Mouse (Mus musculus) heart, postnatal 0 days (tissue): Measurements from ENCODE around the gene Ier5. TPM values are rescaled to one million over a fixed set of nuclear protein-coding genes. Genes with fewer than 3 reads are reported as not detected.

Experiments
- ATAC-seq: fragments of 200-750 bp; cut with Nextera tagmentation; 2 replicates; pipeline ENCODE4 v1.8.0; 2017; ENCODE audit warnings: low read depth, moderate number of reproducible peaks, moderate library complexity; ENCODE audit not compliant: insufficient read depth
- DNase-seq: peaks from one replicate; pipeline ENCODE4 v3.0.0-alpha.2; 2016; ENCODE audit warnings: low spot score
- H3K27ac ChIP-seq: fragments of 300-500 bp; sonication (generic); 2 replicates; pipeline ENCODE4 v1.5.1; 2014; ENCODE audit warnings: low read depth, mild to moderate bottlenecking
- H3K27me3 ChIP-seq: fragments of 300-500 bp; sonication (generic); 2 replicates; pipeline ENCODE4 v1.6.1; 2014; ENCODE audit warnings: low read length, mixed read lengths; ENCODE audit not compliant: control insufficient read depth, insufficient read depth
- H3K36me3 ChIP-seq: fragments of 300-500 bp; sonication (generic); replicated peaks from 2 replicates; pipeline ENCODE4 v1.6.1; 2014; ENCODE audit warnings: low read length, mixed read lengths; ENCODE audit not compliant: control insufficient read depth, insufficient read depth
- H3K4me1 ChIP-seq: fragments of 300-500 bp; sonication (generic); 2 replicates; pipeline ENCODE4 v1.6.1; 2014; ENCODE audit warnings: antibody characterized with exemption; ENCODE audit not compliant: control insufficient read depth, insufficient read depth
- H3K4me2 ChIP-seq: fragments of 300-500 bp; sonication (generic); 2 replicates; pipeline ENCODE4 v1.6.1; 2014; ENCODE audit warnings: low read depth, mild to moderate bottlenecking, low read length, moderate library complexity
- H3K4me3 ChIP-seq: fragments of 300-500 bp; sonication (generic); 2 replicates; pipeline ENCODE4 v1.5.1; 2014; ENCODE audit warnings: low read depth, low read length
- H3K9ac ChIP-seq: fragments of 300-500 bp; sonication (generic); replicated peaks from 2 replicates; pipeline ENCODE4 v1.6.1; 2014; ENCODE audit warnings: low read depth, low read length, mixed read lengths
- H3K9me3 ChIP-seq: fragments of 300-500 bp; sonication (generic); replicated peaks from 2 replicates; pipeline ENCODE4 v1.6.1; 2016; ENCODE audit warnings: low read length; ENCODE audit not compliant: control insufficient read depth
- CTCF ChIP-seq: IDR thresholded peaks from 2 replicates; pipeline ENCODE4 v1.5.1; 2016; ENCODE audit warnings: antibody characterized with exemption, control low read depth, low read depth
- EP300 ChIP-seq: IDR thresholded peaks from 2 replicates; pipeline ENCODE4 v1.6.1; 2016; ENCODE audit warnings: antibody characterized with exemption, low read depth
- WGBS: fragments of 180-500 bp; shearing (Covaris S2); extraction: QIAGEN DNeasy Blood & Tissue Kit; methylation state at CpG from one replicate; pipeline ENCODE4 v1.1.7; 2014; 5-methylcytosine and 5-hydroxymethylcytosine counted together
- polyA plus RNA-seq: library from polyadenylated mRNA; unstranded; fragments of >200 nt; fragmentation: Nextera tagmentation; extraction: Ambion mirVana; gene quantifications from 2 replicates; pipeline ENCODE4 v1.2.1, GENCODE M21; 2015
- total RNA-seq: library from RNA; depleted of rRNA; stranded (reverse); fragments of >200 nt; gene quantifications from 2 replicates; pipeline ENCODE4 v1.2.3, GENCODE M21; 2014; ENCODE audit warnings: low replicate concordance

Ier5 gene
- total and polyA plus RNA-seq, 2 experiments from 2014 or later = 3.9 to 50.4 TPM

- Histone ChIP-seq H3K27ac (peak overlapping the region; percentile 74), H3K27me3 (no peaks in the 10 kb centered on the region), H3K4me2 (peak overlapping the region; percentile 18; the same call in 1 of the 2 replicates), H3K9me3 (no peaks in the 10 kb centered on the region), H3K4me1 (peaks cover 45% of the 10 kb centered on the region), H3K36me3 (no peaks in the 10 kb centered on the region), H3K4me3 (no peak overlapping the region), H3K9ac (no peak overlapping the region)
- ATAC-seq (no peak), DNase-seq (no peak)
- WGBS = 45% methylated on average over 9 of the region's 9 CpGs
- TF ChIP-seq EP300 (no peak), CTCF (no peak)
Measured at GRCm38 (mm10) chr1:155093971-155094707, 5.3 kb downstream of the Ier5 start.

GRCm38 (mm10) chr1:155093145-155093791 lies 6.2 kb downstream of the Ier5 start:
- Histone ChIP-seq H3K9ac (no peak overlapping the region), H3K4me1 (peaks cover 46% of the 10 kb centered on the region), H3K36me3 (no peaks in the 10 kb centered on the region), H3K4me2 (peak overlapping the region; percentile 18), H3K4me3 (no peak overlapping the region), H3K27ac (peak overlapping the region; percentile 74), H3K9me3 (no peaks in the 10 kb centered on the region), H3K27me3 (no peaks in the 10 kb centered on the region)
- 4% methylated on average over 4 of the region's 4 CpGs for WGBS
- TF ChIP-seq EP300 (0 out of 2 replicates have a peak, but pooled peaks have one; percentile 56), CTCF (no peak)
- peak; percentile 89 for DNase-seq
- ATAC-seq = peak; percentile 87

GRCm38 (mm10) chr1:155091842-155092800 lies 7.3 kb downstream of the Ier5 start:
- H3K4me2 ChIP-seq = no peak overlapping the region
- no peak overlapping the region for H3K4me3 ChIP-seq
- no peaks in the 10 kb centered on the region for H3K27me3 ChIP-seq
- no peak for ATAC-seq
- peak; percentile 59 for DNase-seq
- no peak overlapping the region for H3K9ac ChIP-seq
- 26% methylated on average over 14 of the region's 14 CpGs for WGBS
- H3K36me3 ChIP-seq = no peaks in the 10 kb centered on the region
- no peak for TF ChIP-seq CTCF
- TF ChIP-seq EP300 = no peak
- H3K4me1 ChIP-seq = peaks cover 46% of the 10 kb centered on the region
- no peaks in the 10 kb centered on the region for H3K9me3 ChIP-seq
- H3K27ac ChIP-seq = peak overlapping the region; percentile 74

GRCm38 (mm10) chr1:155091374-155091841 lies 8.0 kb downstream of the Ier5 start:
- no peak for TF ChIP-seq CTCF
- TF ChIP-seq EP300 = no peak
- DNase-seq (no peak), ATAC-seq (0 out of 2 replicates have a peak, but pooled peaks have one; percentile 10)
- no peak overlapping the region for H3K9ac ChIP-seq
- H3K27ac ChIP-seq = peak overlapping the region; percentile 21
- no peak overlapping the region for H3K4me3 ChIP-seq
- no peaks in the 10 kb centered on the region for H3K9me3 ChIP-seq
- no peaks in the 10 kb centered on the region for H3K36me3 ChIP-seq
- 65% methylated on average over 7 of the region's 7 CpGs for WGBS
- peaks cover 46% of the 10 kb centered on the region for H3K4me1 ChIP-seq
- H3K4me2 ChIP-seq = no peak overlapping the region
- no peaks in the 10 kb centered on the region for H3K27me3 ChIP-seq

GRCm38 (mm10) chr1:155090736-155091135 lies 8.7 kb downstream of the Ier5 start:
- Histone ChIP-seq H3K9ac (no peak overlapping the region), H3K4me1 (peaks cover 51% of the 10 kb centered on the region), H3K27ac (no peak overlapping the region), H3K4me2 (no peak overlapping the region), H3K9me3 (no peaks in the 10 kb centered on the region), H3K36me3 (no peaks in the 10 kb centered on the region), H3K4me3 (no peak overlapping the region), H3K27me3 (no peaks in the 10 kb centered on the region)
- WGBS = 75% methylated on average over 1 of the region's 1 CpGs
- TF ChIP-seq CTCF (no peak), EP300 (no peak)
- ATAC-seq (no peak), DNase-seq (no peak)
